Mouse (Mus musculus) liver, embryonic 14.5 days (tissue): Measurements from ENCODE around the gene Pcyt1a.

Experiments used
- CTCF ChIP-seq: IDR thresholded peaks from 2 replicates; pipeline ENCODE4 v1.5.1; 2016; ENCODE audit warnings: antibody characterized with exemption, low read depth, control low read depth
- EP300 ChIP-seq: IDR thresholded peaks from 2 replicates; pipeline ENCODE4 v1.6.1; 2016; ENCODE audit warnings: antibody characterized with exemption, low read depth

DNA sequence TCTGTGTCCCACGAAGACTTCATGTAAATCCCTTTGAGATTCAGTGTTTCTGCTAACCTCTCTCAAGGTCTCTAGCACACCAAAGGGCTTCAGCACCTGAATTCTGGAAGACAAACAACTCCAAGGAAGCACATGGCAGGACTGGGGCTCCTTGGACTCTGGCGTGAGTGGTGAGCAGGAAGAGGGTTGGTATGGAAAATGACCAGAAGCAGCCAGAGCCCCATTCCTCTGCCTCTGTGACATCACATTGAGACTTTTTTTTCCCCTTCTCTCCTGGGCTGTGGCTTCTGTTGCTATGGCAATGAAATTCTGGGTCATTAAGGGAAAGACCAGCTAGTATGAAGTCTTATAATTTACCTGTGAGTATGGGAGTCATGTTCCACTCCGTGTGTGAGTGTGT lies 65.2 kb downstream of the Pcyt1a start, which contains the start of gene Zdhhc19:
- TF ChIP-seq CTCF (no peak), EP300 (no peak)
